Mouse (Mus musculus) erythroblast, embryonic 14.5 days (primary cell): ENCODE measurements around the gene Apex1.
"Not testable (repeated sequence)": the region's sequence is repeated elsewhere in the genome, so short reads cannot be mapped to it uniquely, and the experiment has no call there.

Experiments
- GATA1 ChIP-seq: IDR thresholded peaks from 2 replicates; pipeline ENCODE4 v1.6.1; 2012; ENCODE audit warnings: low read length, inconsistent platforms, mixed read lengths
- TAL1 ChIP-seq: IDR thresholded peaks from 3 replicates; pipeline ENCODE4 v1.6.1; 2012; ENCODE audit warnings: low read length, inconsistent platforms, mixed read lengths

GRCm38 (mm10) chr14:50905327-50905726 is 19.4 kb upstream of the Apex1 start:
- not testable (repeated sequence) for TF ChIP-seq GATA1, TAL1
